Mouse (Mus musculus) forebrain, embryonic 16.5 days (tissue): ENCODE measurements around the gene Bcan. TPM values are rescaled to one million over a fixed set of nuclear protein-coding genes. Genes with fewer than 3 reads are reported as not detected.
A peak's percentile ranks its signal among the peaks of the same experiment; 100 is the strongest.

Experiments used
- ATAC-seq: fragments of 200-750 bp; cut with Nextera tagmentation; 2 replicates; pipeline ENCODE4 v1.8.0; 2017; ENCODE audit warnings: mild to moderate bottlenecking, moderate library complexity
- H3K27ac ChIP-seq: fragments of 300-500 bp; sonication (generic); 2 replicates; pipeline ENCODE4 v1.5.1; 2014; ENCODE audit warnings: low read length, control low read depth
- H3K27me3 ChIP-seq: fragments of 300-500 bp; sonication (generic); replicated peaks from 2 replicates; pipeline ENCODE4 v1.6.1; 2014; ENCODE audit warnings: low read length; ENCODE audit not compliant: control insufficient read depth, insufficient read depth
- H3K36me3 ChIP-seq: fragments of 300-500 bp; sonication (generic); 2 replicates; pipeline ENCODE4 v1.6.1; 2014; ENCODE audit not compliant: control insufficient read depth, insufficient read depth
- H3K4me1 ChIP-seq: fragments of 300-500 bp; sonication (generic); replicated peaks from 2 replicates; pipeline ENCODE4 v1.6.1; 2014; ENCODE audit warnings: low read length; ENCODE audit not compliant: control insufficient read depth, insufficient read depth
- H3K4me2 ChIP-seq: fragments of 300-500 bp; sonication (generic); 2 replicates; pipeline ENCODE4 v1.6.1; 2014; ENCODE audit warnings: mild to moderate bottlenecking, low read length, control low read depth
- H3K4me3 ChIP-seq: fragments of 300-500 bp; sonication (generic); replicated peaks from 2 replicates; pipeline ENCODE4 v1.5.1; 2014; ENCODE audit warnings: mild to moderate bottlenecking, low read length, control low read depth
- H3K9ac ChIP-seq: fragments of 300-500 bp; sonication (generic); replicated peaks from 2 replicates; pipeline ENCODE4 v1.6.1; 2014; ENCODE audit warnings: low read depth, low read length, control low read depth
- H3K9me3 ChIP-seq: fragments of 300-500 bp; sonication (generic); 2 replicates; pipeline ENCODE4 v1.6.1; 2016; ENCODE audit warnings: low read length; ENCODE audit not compliant: control insufficient read depth
- WGBS: fragments of 180-500 bp; shearing (Covaris S2); extraction: QIAGEN DNeasy Blood & Tissue Kit; methylation state at CpG from one replicate; pipeline ENCODE4 v1.1.7; 2014; 5-methylcytosine and 5-hydroxymethylcytosine counted together
- polyA plus RNA-seq: library from polyadenylated mRNA; unstranded; fragments of >200 nt; fragmentation: Nextera tagmentation; extraction: Ambion mirVana; gene quantifications from 2 replicates; pipeline ENCODE4 v1.2.1, GENCODE M21; 2015

The Bcan gene
- polyA plus RNA-seq, 1 experiment from 2014 or later = 43.6 TPM

GRCm38 (mm10) chr3:87960586-87961191, 39.3 kb downstream of the Bcan start:
- Histone ChIP-seq H3K4me2 (peak overlapping the region; percentile 91), H3K9ac (peak overlapping the region; percentile 79), H3K27ac (peak overlapping the region; percentile 97), H3K4me1 (peaks cover 15% of the 10 kb centered on the region), H3K4me3 (peak overlapping the region; percentile 58), H3K27me3 (no peaks in the 10 kb centered on the region), H3K36me3 (no peaks in the 10 kb centered on the region), H3K9me3 (no peaks in the 10 kb centered on the region)
- under 1% methylated on average over 27 of the region's 27 CpGs for WGBS
- peak; percentile 99 for ATAC-seq

- peak overlapping the region; percentile 91 for H3K4me2 ChIP-seq
- peak overlapping the region; percentile 58 for H3K4me3 ChIP-seq
- H3K27ac ChIP-seq = peak overlapping the region; percentile 97
- ATAC-seq = no peak
- no peaks in the 10 kb centered on the region for H3K9me3 ChIP-seq
- H3K36me3 ChIP-seq = no peaks in the 10 kb centered on the region
- peaks cover 15% of the 10 kb centered on the region for H3K4me1 ChIP-seq
- H3K27me3 ChIP-seq = no peaks in the 10 kb centered on the region
- H3K9ac ChIP-seq = peak overlapping the region; percentile 79
- WGBS = 4% methylated on average over 10 of the region's 10 CpGs
Observed at GRCm38 (mm10) chr3:87960191-87960585, 39.8 kb downstream of the Bcan start.

- Histone ChIP-seq H3K36me3 (no peaks in the 10 kb centered on the region), H3K9me3 (no peaks in the 10 kb centered on the region), H3K4me3 (no peak overlapping the region), H3K4me2 (no peak overlapping the region), H3K4me1 (peaks cover 15% of the 10 kb centered on the region), H3K9ac (no peak overlapping the region), H3K27ac (no peak overlapping the region), H3K27me3 (no peaks in the 10 kb centered on the region)
- WGBS = 65% methylated on average over 7 of the region's 7 CpGs
- no peak for ATAC-seq
Observed at GRCm38 (mm10) chr3:87959371-87959770, 40.7 kb downstream of the Bcan start.

GRCm38 (mm10) chr3:87958967-87959366, 41.1 kb downstream of the Bcan start:
- Histone ChIP-seq H3K9me3 (no peaks in the 10 kb centered on the region), H3K4me1 (peaks cover 15% of the 10 kb centered on the region), H3K27me3 (no peaks in the 10 kb centered on the region), H3K27ac (no peak overlapping the region), H3K4me2 (no peak overlapping the region), H3K9ac (no peak overlapping the region), H3K36me3 (no peaks in the 10 kb centered on the region), H3K4me3 (no peak overlapping the region)
- no peak for ATAC-seq
- WGBS = 19% methylated on average over 1 of the region's 1 CpGs

GRCm38 (mm10) chr3:87958476-87958875, 41.6 kb downstream of the Bcan start:
- Histone ChIP-seq H3K9ac (no peak overlapping the region), H3K27ac (no peak overlapping the region), H3K27me3 (no peaks in the 10 kb centered on the region), H3K4me2 (no peak overlapping the region), H3K9me3 (no peaks in the 10 kb centered on the region), H3K36me3 (no peaks in the 10 kb centered on the region), H3K4me3 (no peak overlapping the region), H3K4me1 (peaks cover 15% of the 10 kb centered on the region)
- 28% methylated on average over 4 of the region's 4 CpGs for WGBS
- no peak for ATAC-seq

- Histone ChIP-seq H3K9ac (no peak overlapping the region), H3K4me2 (no peak overlapping the region), H3K36me3 (no peaks in the 10 kb centered on the region), H3K27ac (no peak overlapping the region), H3K9me3 (no peaks in the 10 kb centered on the region), H3K4me3 (no peak overlapping the region), H3K4me1 (peaks cover 15% of the 10 kb centered on the region), H3K27me3 (no peaks in the 10 kb centered on the region)
- 7% methylated on average over 1 of the region's 1 CpGs for WGBS
- no peak for ATAC-seq
Observed at GRCm38 (mm10) chr3:87958056-87958455, 42.0 kb downstream of the Bcan start.

GRCm38 (mm10) chr3:87952440-87952839, 47.6 kb downstream of the Bcan start:
- Histone ChIP-seq H3K4me1 (peaks cover 26% of the 10 kb centered on the region), H3K27ac (no peak overlapping the region), H3K4me3 (no peak overlapping the region), H3K27me3 (no peaks in the 10 kb centered on the region; the same call in 1 of the 2 replicates), H3K9me3 (no peaks in the 10 kb centered on the region), H3K9ac (no peak overlapping the region), H3K4me2 (peak overlapping the region; percentile 14; the same call in 1 of the 2 replicates), H3K36me3 (no peaks in the 10 kb centered on the region)
- no peak; the same call in 1 of the 2 replicates for ATAC-seq
- WGBS = 10% methylated on average over 5 of the region's 5 CpGs

- Histone ChIP-seq H3K27me3 (no peaks in the 10 kb centered on the region; the same call in 1 of the 2 replicates), H3K27ac (no peak overlapping the region), H3K36me3 (no peaks in the 10 kb centered on the region), H3K4me1 (peaks cover 31% of the 10 kb centered on the region), H3K4me3 (no peak overlapping the region), H3K4me2 (no peak overlapping the region), H3K9ac (no peak overlapping the region), H3K9me3 (no peaks in the 10 kb centered on the region)
- ATAC-seq = no peak
- 28% methylated on average over 12 of the region's 12 CpGs for WGBS
Observed at GRCm38 (mm10) chr3:87951946-87952345, 48.1 kb downstream of the Bcan start.

- H3K27me3 ChIP-seq = no peaks in the 10 kb centered on the region; the same call in 1 of the 2 replicates
- H3K4me2 ChIP-seq = no peak overlapping the region
- H3K36me3 ChIP-seq = no peaks in the 10 kb centered on the region
- peaks cover 33% of the 10 kb centered on the region for H3K4me1 ChIP-seq
- no peak for ATAC-seq
- 0 out of 2 replicates have a peak overlapping the region, but pooled peaks have one; percentile 9 for H3K9ac ChIP-seq
- 17% methylated on average over 13 of the region's 13 CpGs for WGBS
- H3K27ac ChIP-seq = no peak overlapping the region
- no peaks in the 10 kb centered on the region for H3K9me3 ChIP-seq
- H3K4me3 ChIP-seq = no peak overlapping the region
Observed at GRCm38 (mm10) chr3:87949955-87950515, 50.0 kb downstream of the Bcan start.
